Mouse (Mus musculus): ENCODE measurements around the gene Pfkm. TPM values are rescaled to one million over a fixed set of nuclear protein-coding genes. Genes with fewer than 3 reads are reported as not detected.

Gene Pfkm
- total RNA-seq, 4 experiments from 2014 or later = 332 to 357 (median 349) TPM

GRCm38 (mm10) chr15:98170365-98170764 is 78.0 kb downstream of the Pfkm start:
- peak; percentile 58 to 63 for DNase-seq (ENCODE audit: low spot score in 2 of 2)

DNA sequence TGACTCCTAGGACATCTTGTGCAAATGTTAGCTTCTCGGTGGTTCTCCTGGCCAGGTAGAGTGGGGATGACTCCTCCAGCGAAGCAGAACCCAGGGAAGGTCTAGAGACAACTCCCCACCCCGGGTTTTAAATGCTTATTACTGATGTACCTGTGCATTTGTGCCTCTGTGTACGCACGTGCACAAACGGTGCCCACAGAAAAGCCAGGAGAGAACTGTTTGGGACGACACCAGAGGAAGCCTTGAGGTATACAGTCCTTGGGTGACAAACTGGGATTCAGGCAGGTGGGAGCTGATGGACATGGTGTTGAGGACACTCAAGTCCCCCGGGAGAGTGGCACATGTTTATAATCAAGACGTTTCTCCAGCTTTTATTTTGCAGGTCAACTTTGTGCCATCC is 78.5 kb downstream of the Pfkm start:
- no peak for DNase-seq (ENCODE audit: low spot score in 2 of 2)

DNA sequence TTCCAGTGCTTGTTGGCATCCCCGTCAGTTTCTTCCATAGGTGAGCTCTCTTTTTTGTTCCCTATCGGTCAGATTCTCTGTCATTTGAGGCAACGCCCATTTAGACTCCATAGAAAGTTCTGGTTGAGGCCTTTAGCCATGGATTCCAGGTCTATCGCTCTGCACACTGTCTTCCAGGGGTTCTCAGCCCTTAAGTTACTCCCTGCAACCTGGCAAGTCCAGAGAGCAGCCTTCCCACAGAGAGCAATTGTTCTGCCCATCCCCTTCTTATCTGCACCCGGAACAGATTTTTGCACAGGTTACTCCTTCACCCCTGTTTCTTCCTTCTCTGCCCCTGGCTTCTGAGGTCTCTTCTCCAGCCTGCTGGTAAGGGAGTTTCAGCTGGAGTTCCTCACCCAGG is 79.7 kb downstream of the Pfkm start:
- no peak for DNase-seq (ENCODE audit: low spot score in 2 of 2)

DNA sequence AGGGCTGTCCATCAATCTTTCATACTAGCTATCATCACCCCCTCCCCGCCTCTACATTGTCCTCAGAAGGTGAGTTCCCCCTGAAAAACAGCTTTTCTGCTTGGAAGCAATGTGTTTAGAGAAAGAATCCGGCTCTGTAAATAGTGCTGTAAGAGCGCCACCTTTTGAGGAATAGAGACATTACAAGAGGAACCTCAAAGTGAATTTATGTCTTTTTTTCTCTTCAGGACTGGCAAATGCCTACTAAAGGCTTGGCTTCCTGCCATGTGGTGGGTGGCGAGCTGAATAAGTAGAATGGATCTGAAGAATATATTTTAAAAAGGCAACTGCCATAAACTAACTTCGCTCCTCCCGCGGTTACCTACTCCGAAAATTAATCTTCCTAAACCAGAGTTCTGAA is 81.4 kb downstream of the Pfkm start:
- DNase-seq (ENCODE audit: low spot score in 2 of 2) = peak; percentile 76 to 80

GRCm38 (mm10) chr15:98177320-98177719 is 84.9 kb downstream of the Pfkm start:
- DNase-seq (ENCODE audit: low spot score in 2 of 2) = no peak

DNA sequence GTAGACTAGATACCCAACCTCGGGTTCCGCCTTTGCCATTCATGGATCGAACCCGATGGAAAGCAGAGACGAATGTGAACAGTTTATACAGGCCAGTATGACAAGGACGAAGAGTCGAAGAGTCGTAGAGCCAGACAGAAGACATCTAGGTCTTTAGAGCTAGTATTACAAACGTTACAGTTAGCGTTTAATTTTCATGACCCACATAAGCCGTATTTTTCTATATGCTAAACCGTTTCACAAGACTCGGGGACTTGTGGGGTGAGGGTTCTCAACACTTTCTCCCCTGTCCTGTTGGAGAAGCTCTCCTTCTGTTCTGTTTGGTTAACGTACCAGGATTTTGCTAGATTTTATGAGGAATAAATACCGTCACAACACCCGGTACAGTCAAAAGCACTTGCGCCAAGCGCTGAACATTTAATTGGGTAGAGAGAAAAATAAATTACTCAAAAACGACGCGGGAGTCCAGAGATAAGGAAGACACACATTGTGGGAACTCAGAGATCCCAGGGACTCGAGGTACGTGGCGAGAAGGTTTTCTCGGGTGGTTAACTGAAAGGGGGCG is 88.3 kb downstream of the Pfkm start:
- no peak for DNase-seq (ENCODE audit: low spot score in 2 of 2)

DNA sequence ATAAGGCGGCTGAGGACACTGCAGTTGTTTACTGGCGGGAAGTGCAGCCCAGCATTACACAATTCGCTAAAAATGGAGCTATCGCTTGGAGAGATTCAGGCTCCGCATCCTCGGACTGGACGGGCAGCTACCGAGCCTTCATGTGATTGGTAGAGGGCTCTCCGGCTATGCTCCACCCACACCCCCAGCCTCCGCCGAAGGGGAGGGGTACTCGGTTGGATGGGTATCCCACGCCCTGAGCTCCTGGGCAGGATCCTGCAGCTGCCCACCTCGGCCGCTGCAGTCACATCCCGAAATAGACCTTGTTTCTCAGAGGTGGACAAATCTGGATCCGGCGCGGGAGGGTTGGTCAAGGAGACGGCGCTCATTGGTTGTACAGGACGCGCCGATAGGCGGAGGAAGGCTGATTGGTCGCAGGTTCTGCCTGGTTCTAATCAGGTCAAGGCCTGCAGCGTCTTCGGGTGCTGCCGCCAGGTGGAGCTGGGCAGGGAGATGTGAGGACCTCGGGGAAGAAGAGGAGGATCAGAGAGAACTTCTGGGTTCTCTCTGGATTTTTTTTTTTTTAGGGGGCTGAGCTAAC is 88.8 kb downstream of the Pfkm start:
- peak; percentile 90 to 94 for DNase-seq (ENCODE audit: low spot score in 2 of 2)

Other genes starting within 250 kb of the Pfkm start
- 10 to 100 TPM; 28.0 to 41.5 (median 34.1) TPM for gene Hdac7, start 248.1 kb upstream of the Pfkm start, total RNA-seq (2022)
- under 1 TPM; 0.23 to 0.64 (median 0.50) TPM for gene Vdr, start 182.0 kb upstream of the Pfkm start, total RNA-seq (2022)
- gene Tmem106c, start 128.4 kb upstream of the Pfkm start, total RNA-seq (2022) = 10 to 100 TPM; 32.1 to 41.9 (median 39.0) TPM
- gene Col2a1, start 87.9 kb upstream of the Pfkm start, total RNA-seq (2022) = 1 to 10 TPM; 1.2 to 2.8 (median 1.9) TPM
- gene Senp1, start 1.2 kb downstream of the Pfkm start, total RNA-seq (2022) = 10 to 100 TPM; 13.8 to 16.1 (median 14.9) TPM
- gene Asb8, start 73.0 kb downstream of the Pfkm start, total RNA-seq (2022) = 10 to 100 TPM; 50.7 to 55.0 (median 54.3) TPM
- 10 to 100 TPM in 3 of 4 experiments, 1 to 10 TPM in 1; 9.8 to 11.9 (median 10.6) TPM for gene Ccdc184, start 74.6 kb downstream of the Pfkm start, total RNA-seq (2022)
- not detected for gene Olfr288, start 103.0 kb downstream of the Pfkm start, total RNA-seq (2022)
- under 1 TPM in 3 of 4 experiments, not detected in 1; 0.21 to 0.45 (median 0.27) TPM for gene Gm44579, start 128.4 kb downstream of the Pfkm start, total RNA-seq (2022)
- gene Olfr287, start 128.5 kb downstream of the Pfkm start, total RNA-seq (2022) = 1 to 10 TPM; 4.1 to 5.4 (median 4.4) TPM
- not detected for gene Olfr286, start 141.9 kb downstream of the Pfkm start, total RNA-seq (2022)
- not detected for gene H1fnt, start 164.7 kb downstream of the Pfkm start, total RNA-seq (2022)
- gene Zfp641, start 203.6 kb downstream of the Pfkm start, total RNA-seq (2022) = 1 to 10 TPM; 6.5 to 7.7 (median 6.8) TPM
- gene Olfr285, start 224.8 kb downstream of the Pfkm start, total RNA-seq (2022) = not detected
- gene Olfr284, start 248.4 kb downstream of the Pfkm start, total RNA-seq (2022) = not detected

Measured in layer of hippocampus, adult 8-10 months (tissue).